Mouse (Mus musculus) hindlimb bud, embryonic 11.5 days (tissue): ENCODE data around the gene Klk1b8.
"Not testable (repeated sequence)": the region's sequence is repeated elsewhere in the genome, so short reads cannot be mapped to it uniquely, and the experiment has no call there.

Source experiments
- DNase-seq: peaks from one replicate; pipeline ENCODE4 v3.0.0-alpha.2; 2012; ENCODE audit warnings: low read depth, low spot score; ENCODE audit errors: extremely low spot score

The Klk1b8 gene

GRCm38 (mm10) chr7:43950364-43950763 is at the start of gene Klk1b8:
Gene Klk1b8 (plus strand): TSS chr7:43950664.
- DNase-seq = no peak

- DNase-seq = no peak
These were observed 35.6 kb upstream of the Klk1b8 start for GRCm38 (mm10) chr7:43914821-43915220.

GRCm38 (mm10) chr7:43918426-43918825 is 32.0 kb upstream of the Klk1b8 start:
- no peak for DNase-seq

GRCm38 (mm10) chr7:43918871-43919270 is 31.6 kb upstream of the Klk1b8 start:
- DNase-seq = no peak

- peak; percentile 30 for DNase-seq
These were observed 30.7 kb upstream of the Klk1b8 start for GRCm38 (mm10) chr7:43919559-43920451.

GRCm38 (mm10) chr7:43920582-43920981 is 29.9 kb upstream of the Klk1b8 start:
- DNase-seq = no peak

GRCm38 (mm10) chr7:43921087-43921486 is 29.4 kb upstream of the Klk1b8 start:
- no peak for DNase-seq

- no peak for DNase-seq
These were observed 28.5 kb upstream of the Klk1b8 start for GRCm38 (mm10) chr7:43921941-43922340.

- DNase-seq = no peak
These were observed 24.5 kb upstream of the Klk1b8 start for GRCm38 (mm10) chr7:43925985-43926384.

- DNase-seq = no peak
These were observed 21.9 kb upstream of the Klk1b8 start for GRCm38 (mm10) chr7:43928521-43928920.

- DNase-seq = no peak
These were observed 18.1 kb upstream of the Klk1b8 start for GRCm38 (mm10) chr7:43932337-43932736.

- no peak for DNase-seq
These were observed 17.0 kb upstream of the Klk1b8 start, which contains the start of gene Klk15 for GRCm38 (mm10) chr7:43933440-43933839. Gene Klk15 (plus strand): TSS chr7:43933740.

GRCm38 (mm10) chr7:43934747-43935146 is 15.7 kb upstream of the Klk1b8 start:
- DNase-seq = no peak

GRCm38 (mm10) chr7:43936551-43936950 is 13.9 kb upstream of the Klk1b8 start:
- no peak for DNase-seq

- DNase-seq = not testable (repeated sequence)
These were observed 8.2 kb upstream of the Klk1b8 start for GRCm38 (mm10) chr7:43942293-43942692.

GRCm38 (mm10) chr7:43944727-43945264 is 5.7 kb upstream of the Klk1b8 start:
- no peak for DNase-seq

GRCm38 (mm10) chr7:43952703-43953102 is 2.2 kb downstream of the Klk1b8 start:
- no peak for DNase-seq

GRCm38 (mm10) chr7:43966451-43966850 is 16.0 kb downstream of the Klk1b8 start, which contains the start of gene Klk1b1:
Gene Klk1b1 (plus strand): TSS chr7:43966751.
- no peak for DNase-seq

GRCm38 (mm10) chr7:43967058-43967457 is 16.6 kb downstream of the Klk1b8 start:
- no peak for DNase-seq

- no peak for DNase-seq
These were observed 17.1 kb downstream of the Klk1b8 start for GRCm38 (mm10) chr7:43967612-43968011.

- DNase-seq = not testable (repeated sequence)
These were observed 25.3 kb downstream of the Klk1b8 start, which contains the start of gene Klk1b9 for GRCm38 (mm10) chr7:43975761-43976160. Gene Klk1b9 (plus strand): TSS chr7:43976061.

GRCm38 (mm10) chr7:43985657-43986056 is 35.2 kb downstream of the Klk1b8 start:
- DNase-seq = no peak
